Mouse (Mus musculus): ENCODE measurements around the gene Olfr279. TPM values are rescaled to one million over a fixed set of nuclear protein-coding genes. Genes with fewer than 3 reads are reported as not detected.

The Olfr279 gene
- polyA plus RNA-seq, 1 experiment from 2014 or later = not detected

DNA sequence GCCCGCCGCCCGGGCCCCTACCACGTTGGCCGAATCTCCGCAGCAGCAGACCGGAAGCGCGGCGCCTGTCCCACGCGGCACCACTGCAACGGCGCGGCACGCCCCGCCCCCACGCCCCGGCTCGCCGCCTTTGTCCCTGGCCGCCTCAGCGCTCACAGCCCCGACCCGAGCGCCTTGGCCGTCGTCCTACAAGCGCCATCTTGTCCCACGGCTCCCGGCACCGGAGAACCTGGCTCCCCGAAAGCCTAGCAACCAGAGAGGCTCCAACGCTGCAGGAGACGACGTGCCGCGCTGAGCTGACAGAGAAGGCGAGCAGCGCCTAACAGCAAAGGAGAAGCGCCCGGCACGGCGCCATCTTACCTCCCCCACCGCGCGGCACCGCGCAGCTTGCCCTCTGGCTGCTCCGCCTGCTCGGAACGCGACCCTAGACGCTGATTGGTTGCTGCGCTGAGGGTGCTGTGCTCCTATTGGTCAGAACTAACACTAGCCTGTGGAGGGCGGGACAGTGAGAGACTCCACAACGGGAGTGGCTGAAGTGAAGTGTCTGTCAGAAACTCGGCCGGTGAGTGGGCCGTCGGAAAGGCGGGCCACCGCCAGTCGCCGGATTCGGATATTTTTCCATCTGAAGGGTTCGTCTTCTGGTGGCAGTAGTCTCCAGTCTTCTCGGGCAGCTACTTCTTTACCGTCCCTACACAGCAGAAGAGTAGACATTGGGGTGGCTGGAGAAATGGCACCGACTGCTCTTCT is 41.9 kb downstream of the Olfr279 start, which contains the start of gene Kansl2:
Gene Kansl2 (minus strand): TSS at position 384 of the 747 bp plus-strand sequence.
- peak within 1 kb of the TSS; percentile 94 for H3K9ac ChIP-seq
- H3K9me3 ChIP-seq (replicated peaks) = no peaks in the 10 kb centered on the region
- H3K4me1 ChIP-seq = peaks cover 16% of the 10 kb centered on the region
- under 1% methylated on average over 69 of the region's 70 CpGs for WGBS
- H3K27me3 ChIP-seq = no peaks in the 10 kb centered on the region
- H3K4me3 ChIP-seq = peak within 1 kb of the TSS; percentile 78
- peaks cover 36% of the 10 kb centered on the region for H3K36me3 ChIP-seq (ENCODE audit: poor library complexity, severe bottlenecking)
- ATAC-seq = peak; percentile 100
- peak within 1 kb of the TSS; percentile 99 for H3K27ac ChIP-seq
- H3K4me2 ChIP-seq = peak within 1 kb of the TSS; percentile 91

DNA sequence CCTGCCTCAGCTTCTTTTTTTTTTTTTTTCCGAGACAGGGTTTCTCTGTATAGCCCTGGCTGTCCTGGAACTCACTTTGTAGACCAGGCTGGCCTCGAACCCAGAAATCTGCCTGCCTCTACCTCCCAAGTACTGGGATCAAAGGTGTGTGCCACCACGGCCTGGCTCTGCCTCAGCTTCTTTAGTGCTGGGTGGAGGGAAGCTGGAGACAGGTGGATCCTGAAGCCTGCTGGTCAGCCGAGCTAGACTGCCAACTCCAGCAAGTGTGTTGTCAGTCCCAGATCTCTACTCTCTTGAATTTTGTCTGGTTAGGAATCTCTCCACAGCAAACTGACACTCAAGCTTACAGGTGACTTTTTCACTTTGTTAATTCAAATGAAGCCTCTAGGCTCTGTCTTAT is 43.7 kb downstream of the Olfr279 start:
- Histone ChIP-seq H3K4me3 (no peak overlapping the region), H3K4me2 (no peak overlapping the region), H3K9me3 (replicated peaks) (no peaks in the 10 kb centered on the region), H3K27ac (no peak overlapping the region), H3K27me3 (no peaks in the 10 kb centered on the region), H3K36me3 (ENCODE audit: poor library complexity, severe bottlenecking) (peaks cover 24% of the 10 kb centered on the region), H3K9ac (no peak overlapping the region), H3K4me1 (peaks cover 16% of the 10 kb centered on the region)
- no peak for ATAC-seq
- 90% methylated on average over 4 of the region's 4 CpGs for WGBS

DNA sequence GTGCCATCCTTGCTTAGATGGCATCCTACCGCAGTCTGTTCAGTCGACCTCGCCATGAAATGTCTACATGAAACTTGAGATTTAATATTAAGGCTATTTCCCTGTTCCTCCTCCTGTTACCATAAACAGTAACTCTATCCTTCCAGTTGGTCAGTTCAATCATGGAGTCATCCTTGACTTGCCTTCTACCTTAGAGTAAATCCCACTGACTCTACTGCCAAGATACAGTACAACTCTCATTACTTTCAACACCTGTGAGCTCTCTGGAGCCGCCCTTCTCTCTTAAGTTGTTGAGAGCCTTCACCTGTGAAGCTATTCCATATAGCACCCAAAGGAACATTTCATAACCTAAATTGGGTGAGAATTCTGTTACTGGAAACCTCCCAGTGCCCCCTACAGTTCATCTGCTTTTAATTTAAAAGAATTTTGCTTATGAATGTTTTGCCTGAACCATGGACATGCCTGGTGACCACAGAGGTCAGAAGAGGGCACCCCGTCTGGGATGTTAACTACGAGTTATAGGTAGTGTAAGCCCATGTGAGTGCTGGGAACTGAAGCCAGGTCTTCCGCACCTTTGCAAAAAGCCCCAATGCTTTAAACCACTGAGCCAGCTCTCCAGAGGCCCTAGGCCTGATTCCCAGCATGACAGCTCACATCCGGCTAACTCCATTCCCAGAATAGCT is 44.8 kb downstream of the Olfr279 start:
- peaks cover 23% of the 10 kb centered on the region for H3K36me3 ChIP-seq (ENCODE audit: poor library complexity, severe bottlenecking)
- no peak overlapping the region for H3K4me2 ChIP-seq
- H3K4me3 ChIP-seq = no peak overlapping the region
- H3K27me3 ChIP-seq = no peaks in the 10 kb centered on the region
- no peak overlapping the region for H3K9ac ChIP-seq
- H3K4me1 ChIP-seq = peaks cover 10% of the 10 kb centered on the region
- WGBS = 95% methylated on average over 8 of the region's 8 CpGs
- H3K9me3 ChIP-seq (replicated peaks) = no peaks in the 10 kb centered on the region
- H3K27ac ChIP-seq = no peak overlapping the region
- no peak for ATAC-seq

DNA sequence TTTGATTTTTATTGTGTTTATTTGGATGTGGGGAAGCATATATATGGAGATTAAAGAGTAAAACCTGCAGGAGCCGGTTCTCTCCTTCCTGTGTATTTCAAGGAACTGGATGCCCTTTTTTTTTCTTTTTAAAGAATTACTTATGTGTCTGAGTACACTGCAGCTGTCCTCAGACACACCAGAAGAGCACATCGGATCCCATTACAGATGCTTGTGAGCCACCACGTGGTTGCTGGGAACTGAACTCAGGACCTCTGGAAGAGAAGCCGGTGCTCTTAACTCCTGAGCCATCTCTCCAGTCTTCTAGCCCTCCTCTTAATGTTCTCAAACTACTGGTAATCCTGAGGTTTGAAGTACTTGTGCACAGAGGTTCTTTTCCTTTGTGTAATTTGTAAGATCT is 45.7 kb downstream of the Olfr279 start:
- no peaks in the 10 kb centered on the region for H3K9me3 ChIP-seq (replicated peaks)
- ATAC-seq = no peak
- no peak overlapping the region for H3K4me2 ChIP-seq
- H3K27me3 ChIP-seq = no peaks in the 10 kb centered on the region
- no peak overlapping the region for H3K27ac ChIP-seq
- H3K4me1 ChIP-seq = peaks cover under 1% of the 10 kb centered on the region; the same call in 1 of the 2 replicates
- no peak overlapping the region for H3K4me3 ChIP-seq
- 73% methylated on average over 4 of the region's 4 CpGs for WGBS
- peaks cover 32% of the 10 kb centered on the region for H3K36me3 ChIP-seq (ENCODE audit: poor library complexity, severe bottlenecking)
- H3K9ac ChIP-seq = no peak overlapping the region

DNA sequence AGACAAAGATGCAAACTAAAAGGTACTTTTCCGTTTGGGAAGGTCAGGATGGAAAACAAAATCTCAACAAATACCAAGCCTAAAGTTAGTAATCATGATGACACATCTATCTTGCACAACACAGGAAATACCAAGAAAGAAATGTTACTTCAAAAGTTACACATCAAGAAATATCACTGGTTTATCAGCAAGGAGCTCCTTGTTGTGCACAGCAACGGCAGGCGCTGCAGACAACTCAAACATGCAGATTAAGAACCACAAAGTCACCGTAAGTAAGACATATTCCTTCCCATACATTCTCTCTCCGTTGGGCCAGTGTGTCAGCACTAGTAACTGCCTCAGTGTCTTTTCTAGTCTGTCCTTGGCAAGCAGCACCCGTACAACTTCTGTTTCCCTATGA is 48.9 kb downstream of the Olfr279 start:
- Histone ChIP-seq H3K4me3 (no peak overlapping the region), H3K36me3 (ENCODE audit: poor library complexity, severe bottlenecking) (peaks cover 63% of the 10 kb centered on the region), H3K9ac (no peak overlapping the region), H3K27ac (no peak overlapping the region), H3K27me3 (no peaks in the 10 kb centered on the region), H3K9me3 (replicated peaks) (no peaks in the 10 kb centered on the region), H3K4me1 (no peaks in the 10 kb centered on the region), H3K4me2 (no peak overlapping the region)
- WGBS = 92% methylated on average over 6 of the region's 6 CpGs
- ATAC-seq = no peak

- ATAC-seq = no peak
- Histone ChIP-seq H3K27me3 (no peaks in the 10 kb centered on the region), H3K27ac (no peak overlapping the region), H3K36me3 (ENCODE audit: poor library complexity, severe bottlenecking) (peaks cover 71% of the 10 kb centered on the region), H3K4me2 (no peak overlapping the region), H3K9ac (no peak overlapping the region), H3K4me3 (no peak overlapping the region), H3K9me3 (replicated peaks) (no peaks in the 10 kb centered on the region), H3K4me1 (no peaks in the 10 kb centered on the region)
- 77% methylated on average over 4 of the region's 4 CpGs for whole genome bisulfite sequencing
These were observed 51.1 kb downstream of the Olfr279 start for GRCm38 (mm10) chr15:98543341-98543740.

DNA sequence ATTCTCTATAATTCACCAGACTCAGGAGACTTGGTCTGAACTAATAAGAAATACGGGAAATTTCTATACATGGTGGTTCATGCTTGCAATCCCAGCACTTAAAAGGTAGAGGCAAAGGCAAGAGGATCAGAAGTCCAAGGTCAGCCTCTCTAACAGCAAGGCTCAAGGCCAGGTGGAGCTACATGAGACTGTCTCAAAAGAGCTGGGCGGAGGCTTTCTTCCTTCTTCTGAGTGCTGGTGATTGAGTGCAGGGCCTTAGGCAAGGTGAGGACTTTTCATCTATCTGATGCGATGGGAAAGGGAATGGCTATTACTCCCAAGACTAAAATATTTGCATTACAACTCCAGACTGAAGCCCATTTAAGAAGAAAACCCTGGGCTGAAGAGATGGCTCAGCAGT is 52.9 kb downstream of the Olfr279 start:
- Histone ChIP-seq H3K36me3 (ENCODE audit: poor library complexity, severe bottlenecking) (peaks cover 84% of the 10 kb centered on the region), H3K27ac (no peak overlapping the region), H3K27me3 (no peaks in the 10 kb centered on the region), H3K4me2 (no peak overlapping the region), H3K9ac (no peak overlapping the region), H3K4me1 (no peaks in the 10 kb centered on the region), H3K9me3 (replicated peaks) (no peaks in the 10 kb centered on the region), H3K4me3 (no peak overlapping the region)
- WGBS = 98% methylated on average over 3 of the region's 3 CpGs
- no peak for ATAC-seq

DNA sequence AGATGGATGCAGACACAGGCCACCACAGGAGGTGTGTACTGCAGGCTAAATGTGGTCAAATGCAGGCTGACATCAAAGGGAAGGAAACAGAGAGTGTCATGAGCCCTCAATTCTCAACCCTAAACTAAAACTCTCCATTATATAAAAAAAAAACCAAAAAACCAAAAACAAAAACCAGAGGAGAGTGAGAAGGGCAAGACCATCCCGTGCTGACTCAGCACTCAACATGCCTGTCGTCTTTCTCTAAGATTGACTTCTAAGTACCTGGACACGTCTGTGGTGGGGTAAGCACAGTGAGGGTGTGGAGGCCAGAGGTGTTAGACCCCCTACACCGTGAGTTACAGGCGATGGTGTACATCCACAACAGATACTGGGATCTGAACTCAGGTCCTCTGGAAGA is 54.6 kb downstream of the Olfr279 start:
- Histone ChIP-seq H3K9me3 (replicated peaks) (no peaks in the 10 kb centered on the region), H3K4me3 (no peak overlapping the region), H3K27ac (no peak overlapping the region), H3K4me1 (no peaks in the 10 kb centered on the region), H3K36me3 (ENCODE audit: poor library complexity, severe bottlenecking) (peaks cover 88% of the 10 kb centered on the region), H3K4me2 (no peak overlapping the region), H3K9ac (no peak overlapping the region), H3K27me3 (no peaks in the 10 kb centered on the region)
- 95% methylated on average over 5 of the region's 5 CpGs for WGBS
- no peak for ATAC-seq

Small RNA genes within 50 kb of the gene (microRNA-seq; reads per million reads assigned to microRNA genes)
- 0.80 reads per million for gene Mir1291

Other genes with a start within 250 kb of the Olfr279 start
- gene H1fnt, start 235.1 kb upstream of the Olfr279 start, polyA plus RNA-seq (2015; fragmentation: Nextera tagmentation; extraction: Ambion mirVana) = not detected in 2 replicates
- gene Zfp641, start 196.2 kb upstream of the Olfr279 start, polyA plus RNA-seq (2015; fragmentation: Nextera tagmentation; extraction: Ambion mirVana) = 1.8 and 2.6 TPM in 2 replicates
- not detected in 2 replicates for gene Olfr285, start 175.0 kb upstream of the Olfr279 start, polyA plus RNA-seq (2015; fragmentation: Nextera tagmentation; extraction: Ambion mirVana)
- gene Olfr284, start 151.4 kb upstream of the Olfr279 start, polyA plus RNA-seq (2015; fragmentation: Nextera tagmentation; extraction: Ambion mirVana) = not detected in 2 replicates
- gene Olfr283, start 111.5 kb upstream of the Olfr279 start, polyA plus RNA-seq (2015; fragmentation: Nextera tagmentation; extraction: Ambion mirVana) = not detected in 2 replicates
- gene Olfr282, start 61.2 kb upstream of the Olfr279 start, polyA plus RNA-seq (2015; fragmentation: Nextera tagmentation; extraction: Ambion mirVana) = not detected in 2 replicates
- gene Olfr281, start 39.8 kb upstream of the Olfr279 start, polyA plus RNA-seq (2015; fragmentation: Nextera tagmentation; extraction: Ambion mirVana) = not detected in 2 replicates
- gene OR5BS1P, start 22.5 kb upstream of the Olfr279 start, polyA plus RNA-seq (2015; fragmentation: Nextera tagmentation; extraction: Ambion mirVana) = not detected in 2 replicates
- gene Lalba, start 9.7 kb upstream of the Olfr279 start, polyA plus RNA-seq (2015; fragmentation: Nextera tagmentation; extraction: Ambion mirVana) = not detected in 2 replicates
- gene Kansl2, start 41.9 kb downstream of the Olfr279 start, polyA plus RNA-seq (2015; fragmentation: Nextera tagmentation; extraction: Ambion mirVana) = 150 and 157 TPM in 2 replicates
- 63.6 and 68.1 TPM in 2 replicates for gene Ccnt1, start 78.5 kb downstream of the Olfr279 start, polyA plus RNA-seq (2015; fragmentation: Nextera tagmentation; extraction: Ambion mirVana)
- gene 4930415O20Rik, start 78.6 kb downstream of the Olfr279 start, polyA plus RNA-seq (2015; fragmentation: Nextera tagmentation; extraction: Ambion mirVana) = not detected in 2 replicates
- gene Adcy6, start 117.7 kb downstream of the Olfr279 start, polyA plus RNA-seq (2015; fragmentation: Nextera tagmentation; extraction: Ambion mirVana) = 8.9 and 10.3 TPM in 2 replicates
- gene Cacnb3, start 138.4 kb downstream of the Olfr279 start, polyA plus RNA-seq (2015; fragmentation: Nextera tagmentation; extraction: Ambion mirVana) = 82.1 and 94.8 TPM in 2 replicates
- 32.5 and 33.3 TPM in 2 replicates for gene Ddx23, start 170.5 kb downstream of the Olfr279 start, polyA plus RNA-seq (2015; fragmentation: Nextera tagmentation; extraction: Ambion mirVana)
- 6.3 and 7.0 TPM in 2 replicates for gene Rnd1, start 185.1 kb downstream of the Olfr279 start, polyA plus RNA-seq (2015; fragmentation: Nextera tagmentation; extraction: Ambion mirVana)
- 2.1 TPM in 2 replicates for gene Ccdc65, start 215.8 kb downstream of the Olfr279 start, polyA plus RNA-seq (2015; fragmentation: Nextera tagmentation; extraction: Ambion mirVana)
- 3.0 and 4.9 TPM in 2 replicates for gene Fkbp11, start 235.8 kb downstream of the Olfr279 start, polyA plus RNA-seq (2015; fragmentation: Nextera tagmentation; extraction: Ambion mirVana)